In genomic region chr16:36056416-36056815, GRCm38 (mm10) we compare ENCODE assay signal across 22 mouse cellular contexts. TPM values are rescaled to one million over a fixed set of nuclear protein-coding genes. Genes with fewer than 3 reads are reported as not detected.
A peak's percentile ranks its signal among the peaks of the same experiment; 100 is the strongest.
DNase-seq lines count a peak whose midpoint lies in the region; ATAC-seq lines count a peak whose summit lies in the region.
"Had no signal": no experiment of that assay in that cellular context is flagged by ENCODE, and none has a peak within 500 bp of the region (broad histone marks: within the 10 kb centered on the region; RNA-seq: fewer than 3 reads in every experiment).

No protein-coding gene starts in this region.

- no peak overlapping the region for H3K4me2 ChIP-seq in heart, embryonic 13.5 days
- H3K4me2 ChIP-seq: forebrain, embryonic 15.5 days; hindbrain, embryonic 14.5 days; kidney, embryonic 15.5 days; limb, embryonic 13.5 days; liver, embryonic 11.5 days; lung, embryonic 15.5 days; midbrain, embryonic 13.5 days had no signal

- 78% methylated on average over 11 of the region's 11 CpGs for WGBS in heart, embryonic 13.5 days

- H3K4me3 ChIP-seq in heart, embryonic 13.5 days: no peak overlapping the region
- H3K4me3 ChIP-seq: forebrain, embryonic 15.5 days; kidney, embryonic 15.5 days; layer of hippocampus, adult 2 months; limb, embryonic 13.5 days; lung, embryonic 15.5 days; midbrain, embryonic 13.5 days had no signal

- no peaks in the 10 kb centered on the region for H3K9me3 ChIP-seq in heart, embryonic 13.5 days
- H3K9me3 ChIP-seq: forebrain, embryonic 15.5 days; kidney, embryonic 15.5 days; limb, embryonic 13.5 days; lung, embryonic 15.5 days; midbrain, embryonic 13.5 days had no signal

- H3K4me1 ChIP-seq in heart, embryonic 13.5 days: peaks cover 81% of the 10 kb centered on the region
- H3K4me1 ChIP-seq: forebrain, embryonic 15.5 days; limb, embryonic 13.5 days; lung, embryonic 15.5 days; midbrain, embryonic 13.5 days had no signal

- intact Hi-C loops in heart, postnatal 36 days (cut with DNase I): no loop called here

- 0 out of 2 replicates have a peak overlapping the region, but pooled peaks have one; percentile 4 for H3K9ac ChIP-seq in heart, embryonic 13.5 days
- H3K9ac ChIP-seq: forebrain, embryonic 15.5 days; hindbrain, embryonic 14.5 days; kidney, embryonic 15.5 days; limb, embryonic 13.5 days; lung, embryonic 15.5 days; midbrain, embryonic 13.5 days had no signal

- no peak for ATAC-seq in heart, embryonic 13.5 days (ENCODE audit: extremely low read depth, insufficient number of reproducible peaks, low FRiP score, low TSS enrichment)
- 0 out of 2 replicates have a peak, but pooled peaks have one; percentile 31 for ATAC-seq in monocyte, adult 5-6 weeks (replicated peaks; ENCODE audit: insufficient number of reproducible peaks, low FRiP score, low TSS enrichment, poor library complexity, severe bottlenecking)
- ATAC-seq: forebrain, embryonic 15.5 days; intestine, postnatal 0 days; midbrain, embryonic 13.5 days had no signal

- no peak overlapping the region for H3K27ac ChIP-seq in heart, embryonic 13.5 days (replicated peaks)
- H3K27ac ChIP-seq: forebrain, embryonic 15.5 days; hindbrain, embryonic 14.5 days; kidney, embryonic 15.5 days; layer of hippocampus, adult 2 months; limb, embryonic 13.5 days; lung, embryonic 15.5 days; midbrain, embryonic 13.5 days had no signal

- peaks cover 45% of the 10 kb centered on the region for H3K36me3 ChIP-seq in heart, embryonic 13.5 days
- H3K36me3 ChIP-seq: forebrain, embryonic 15.5 days had no signal

- DNase-seq in adrenal gland, adult 2 months: peak; percentile 50
- no peak for DNase-seq in adrenal gland, postnatal 4 days (ENCODE audit: low spot score in 2 of 2)
- no peak for DNase-seq in heart, postnatal 36 days
- DNase-seq in MN1 (ENCODE audit: low spot score): peak; percentile 56
- DNase-seq in cerebellum, adult 11-12 months: no peak
- DNase-seq: cerebellum, adult 9-10 months; cerebellum, postnatal 36 days; kidney, postnatal 25 days; spleen, adult 18-20 months; thymus, postnatal 14 days had no signal

- H3K27me3 ChIP-seq in heart, embryonic 13.5 days (replicated peaks): no peaks in the 10 kb centered on the region
- H3K27me3 ChIP-seq: CH12.LX; forebrain, embryonic 15.5 days; kidney, embryonic 15.5 days; limb, embryonic 13.5 days; lung, embryonic 15.5 days; midbrain, embryonic 13.5 days had no signal

RNA-seq across cellular contexts. Expression of gene Fam162a, which starts 15.0 kb away (rescaled TPM):
- total RNA-seq in adrenal gland, adult 2 months (2021): 100 to 1,000 TPM; 178 to 236 TPM
- polyA plus RNA-seq in adrenal gland, adult 2 months (2012; rRNA removed): 27.9 and 30.7 TPM in 2 replicates
- total RNA-seq in adrenal gland, postnatal 4 days (2021): 100 to 1,000 TPM; 142 to 143 TPM
- polyA plus RNA-seq in heart, embryonic 13.5 days (2015; fragmentation: Nextera tagmentation; extraction: Ambion mirVana): 791 and 887 TPM in 2 replicates
- 100 to 1,000 TPM; 230 to 246 TPM for total RNA-seq in heart, postnatal 36 days (2021)
- total RNA-seq in monocyte, adult 5-6 weeks (2017): 29.4 to 38.9 TPM (median 36.2 TPM) in 3 replicates

RNA-seq across cellular contexts. Expression of gene Ccdc58, which starts 15.1 kb away (rescaled TPM):
- 10 to 100 TPM; 35.6 to 35.8 TPM for total RNA-seq in adrenal gland, adult 2 months (2021)
- polyA plus RNA-seq in adrenal gland, adult 2 months (2012; rRNA removed): 2.0 and 2.9 TPM in 2 replicates
- total RNA-seq in adrenal gland, postnatal 4 days (2021): 10 to 100 TPM; 67.8 to 69.9 TPM
- polyA plus RNA-seq in heart, embryonic 13.5 days (2015; fragmentation: Nextera tagmentation; extraction: Ambion mirVana): 80.5 and 89.1 TPM in 2 replicates
- total RNA-seq in heart, postnatal 36 days (2021): 10 to 100 TPM; 29.0 to 29.1 TPM
- total RNA-seq in monocyte, adult 5-6 weeks (2017): 16.8 to 45.5 TPM (median 24.5 TPM) in 3 replicates

RNA-seq across cellular contexts. Expression of gene Wdr5b, which starts 15.4 kb away (rescaled TPM):
- 1 to 10 TPM; 3.1 to 5.2 TPM for total RNA-seq in adrenal gland, adult 2 months (2021)
- 0.59 and 0.75 TPM in 2 replicates for polyA plus RNA-seq in adrenal gland, adult 2 months (2012; rRNA removed)
- total RNA-seq in adrenal gland, postnatal 4 days (2021): 1 to 10 TPM; 7.4 to 9.3 TPM
- polyA plus RNA-seq in heart, embryonic 13.5 days (2015; fragmentation: Nextera tagmentation; extraction: Ambion mirVana): 6.2 and 6.7 TPM in 2 replicates
- 1 to 10 TPM; 2.7 to 3.2 TPM for total RNA-seq in heart, postnatal 36 days (2021)
- 10.3 to 16.4 TPM (median 12.5 TPM) in 3 replicates for total RNA-seq in monocyte, adult 5-6 weeks (2017)

Comparison
In these comparisons a context has a peak if more than half of its experiments do, and no peak if none do; other contexts are left out.
1. DNase-seq: peak in adrenal gland, adult 2 months (single experiment) and MN1 (single experiment); none in adrenal gland, postnatal 4 days (0 of 2), heart, postnatal 36 days (0 of 2) and cerebellum, adult 11-12 months (single experiment).